Mouse (Mus musculus) lung, postnatal 10 days (tissue): ENCODE measurements around the gene Klrg1.

Source experiments
- DNase-seq: peaks from one replicate; pipeline ENCODE4 v3.0.0; 2021

Klrg1 gene

DNA sequence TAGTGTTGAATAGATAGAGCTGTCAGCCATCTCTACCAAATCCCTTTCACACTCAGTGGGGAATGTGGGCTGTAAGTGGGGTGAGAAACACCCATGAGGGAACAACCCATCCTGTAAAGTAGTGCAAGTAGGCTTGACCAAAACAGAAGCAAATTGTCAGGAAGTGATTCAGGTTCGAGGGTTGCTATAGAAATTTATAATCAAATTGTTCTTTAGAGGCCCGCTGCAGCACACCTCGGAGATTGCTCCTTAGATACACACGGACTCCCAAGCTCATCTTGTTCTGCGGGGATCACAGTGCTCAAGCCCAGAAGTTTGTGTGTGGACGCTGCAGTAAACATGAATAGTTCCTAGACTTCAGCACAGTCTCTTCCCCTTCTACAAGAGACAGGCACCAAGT is at the start of gene Klrg1:
Gene Klrg1 (minus strand): TSS at position 101 of the 400 bp plus-strand sequence.
- DNase-seq, result no peak

DNA sequence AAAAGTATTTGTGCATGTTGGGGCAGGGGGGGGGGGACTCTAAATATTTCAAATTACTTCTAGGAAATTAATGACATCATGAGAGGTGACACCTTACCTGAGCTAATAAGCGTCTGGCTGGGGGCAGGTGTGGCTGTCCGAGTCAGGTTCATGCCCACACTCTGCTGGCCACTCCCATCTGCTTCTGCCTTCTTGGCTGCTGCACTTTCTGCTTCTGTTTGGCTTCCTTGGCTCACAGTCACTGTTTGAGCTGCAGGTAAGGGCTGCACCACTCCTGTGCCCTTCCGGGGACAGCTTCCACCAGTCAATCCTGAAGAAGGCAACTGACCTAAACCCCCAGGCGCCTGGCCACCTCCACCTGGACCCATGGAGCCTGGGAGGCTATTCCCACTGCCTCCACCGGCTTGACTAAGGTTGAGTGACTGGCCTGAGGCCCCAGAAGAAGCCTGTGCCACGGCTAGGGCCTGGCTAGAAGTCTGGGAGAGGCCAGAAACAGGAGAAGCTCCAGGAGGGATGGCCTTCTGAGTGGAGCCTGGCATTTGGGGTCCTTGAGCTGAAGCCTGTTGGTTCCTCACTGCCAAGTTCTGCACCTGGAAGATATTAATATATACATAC is 42.8 kb upstream of the Klrg1 start:
- DNase-seq, result no peak

DNA sequence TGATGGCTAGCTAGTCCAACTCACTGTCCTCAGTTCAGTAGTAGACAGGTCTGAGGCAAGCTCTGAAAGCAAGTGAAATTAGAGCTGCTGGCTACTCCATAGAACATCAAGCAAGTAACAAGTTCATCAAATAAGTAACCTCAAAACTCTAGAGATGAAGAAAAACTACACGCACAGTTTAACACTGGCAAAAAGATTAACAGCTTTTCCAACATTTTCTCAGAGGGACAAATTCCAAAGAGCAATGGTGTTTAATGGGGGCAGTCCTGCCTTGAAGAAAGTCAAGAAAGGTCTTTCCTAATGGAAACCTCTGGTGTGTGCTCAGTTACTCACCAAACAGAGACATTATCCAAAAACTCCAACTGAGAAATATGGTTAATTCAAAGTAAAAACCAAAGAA is 36.0 kb upstream of the Klrg1 start:
- no peak for DNase-seq

DNA sequence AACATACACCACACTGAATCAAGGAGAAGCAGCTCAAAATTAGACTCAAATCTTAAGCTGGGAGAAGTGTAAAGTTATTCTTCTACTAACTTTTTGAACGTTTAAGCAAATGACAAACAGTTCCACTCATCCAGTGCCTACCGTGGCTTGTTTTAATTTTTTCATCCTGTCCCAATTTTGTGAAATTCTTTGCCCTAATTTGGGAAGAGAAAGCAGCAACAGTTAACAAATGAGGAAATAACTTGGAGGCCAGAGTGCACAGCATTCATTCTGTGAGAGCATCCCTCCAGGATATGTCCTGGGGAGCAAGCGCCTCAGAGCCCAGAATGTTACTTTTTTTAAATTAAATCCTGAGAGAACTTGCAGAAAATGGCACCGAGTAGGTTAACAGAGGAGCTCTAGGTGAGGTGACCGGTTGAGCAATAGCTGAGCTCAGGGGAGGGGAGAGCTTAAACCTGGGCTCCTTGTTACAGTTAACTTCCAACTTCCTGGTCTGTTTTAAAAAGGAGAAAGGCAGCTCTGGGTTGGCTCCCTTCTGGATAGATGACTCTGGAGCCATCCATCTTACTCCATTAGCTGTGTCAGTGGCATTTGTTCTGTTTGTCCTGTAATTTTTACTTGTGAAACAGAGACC is 27.6 kb upstream of the Klrg1 start:
- DNase-seq, result no peak

DNA sequence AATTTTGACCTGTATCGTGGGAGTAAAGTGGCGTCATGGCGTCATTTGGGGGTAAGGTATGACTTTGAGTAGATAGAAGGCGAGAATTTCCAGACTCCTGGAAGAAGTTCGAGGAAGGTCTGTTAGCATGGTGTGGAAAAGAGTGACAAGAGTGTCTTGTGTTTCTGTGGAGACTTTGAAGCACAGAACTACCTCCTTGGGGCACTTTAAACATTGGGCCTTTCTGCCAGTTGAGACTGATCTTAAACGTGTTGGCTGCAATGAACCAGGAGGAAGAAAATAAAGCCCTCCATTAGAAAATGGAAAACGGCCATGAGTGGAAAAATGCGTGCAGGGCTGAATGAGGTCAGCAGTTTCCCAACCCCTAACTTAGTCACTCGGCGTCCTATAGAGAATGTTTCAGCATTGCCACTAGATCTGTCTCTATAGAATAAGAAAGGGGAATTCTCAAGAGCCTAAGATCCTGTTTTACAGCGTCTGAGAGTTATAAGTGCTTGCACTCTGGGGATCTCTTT is 26.8 kb upstream of the Klrg1 start:
- no peak for DNase-seq

DNA sequence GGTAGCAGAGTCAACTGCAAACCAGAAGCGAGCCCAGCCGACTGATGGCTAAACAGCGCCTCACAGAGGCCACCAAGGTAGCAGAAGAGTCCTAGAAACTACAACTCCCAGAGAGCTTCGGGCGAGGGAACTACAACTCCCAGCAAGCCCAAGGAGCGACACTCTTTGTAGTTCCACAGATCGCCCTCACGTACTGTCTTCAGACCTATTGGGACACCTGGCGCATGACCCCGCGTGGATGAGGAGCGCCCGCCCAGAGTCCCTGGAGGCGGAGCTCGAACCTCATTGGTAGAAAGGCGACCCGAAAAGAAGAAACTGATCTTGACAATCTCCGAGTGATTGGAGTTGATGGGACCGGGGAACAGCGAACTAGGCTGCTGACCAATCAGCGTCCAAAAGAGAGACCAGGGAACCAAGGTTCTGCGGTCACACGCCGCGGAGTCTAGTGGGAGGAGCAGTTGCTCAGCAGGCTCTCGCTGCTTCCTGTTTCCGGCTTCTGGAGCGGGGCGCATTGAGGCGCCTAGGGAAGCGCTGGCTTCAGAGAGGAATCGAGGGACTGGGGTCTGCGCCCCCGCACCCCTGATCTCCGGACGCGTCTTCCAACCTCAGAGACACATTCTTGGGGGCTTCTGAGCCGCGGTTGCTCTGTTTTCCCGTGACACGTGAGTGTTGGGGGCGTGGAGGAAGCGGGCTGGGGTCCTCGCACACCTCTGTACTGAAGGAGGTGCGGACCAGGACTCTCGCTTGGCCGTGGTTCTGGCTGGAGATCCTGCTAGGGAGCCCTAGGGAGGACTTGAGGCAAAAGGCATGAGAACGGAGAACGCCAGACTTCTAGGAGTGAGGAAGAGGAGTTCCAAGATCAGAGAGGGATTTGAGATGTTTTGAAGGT is 26.1 kb upstream of the Klrg1 start, which contains the start of gene M6pr:
Gene M6pr (plus strand): TSS at position 216 of the 889 bp plus-strand sequence.
- DNase-seq, result peak; percentile 97

DNA sequence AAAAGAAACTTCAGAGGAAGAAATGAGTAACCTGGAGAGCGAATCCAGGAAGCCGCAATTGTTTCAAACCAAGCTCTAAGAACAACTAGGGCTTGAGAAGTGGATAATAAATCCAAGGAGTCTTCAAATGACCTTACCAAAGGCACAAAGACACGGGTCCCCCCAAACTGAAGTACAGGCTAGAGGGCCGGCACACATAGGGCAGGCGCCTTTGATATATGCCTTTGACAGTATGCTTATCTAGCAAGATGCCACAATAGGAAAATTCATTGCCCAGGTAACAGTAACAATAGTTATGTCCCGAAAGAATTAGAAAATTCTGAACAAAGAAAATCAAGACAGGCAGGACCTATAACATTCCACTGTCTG is 25.4 kb upstream of the Klrg1 start:
- DNase-seq, result no peak

DNA sequence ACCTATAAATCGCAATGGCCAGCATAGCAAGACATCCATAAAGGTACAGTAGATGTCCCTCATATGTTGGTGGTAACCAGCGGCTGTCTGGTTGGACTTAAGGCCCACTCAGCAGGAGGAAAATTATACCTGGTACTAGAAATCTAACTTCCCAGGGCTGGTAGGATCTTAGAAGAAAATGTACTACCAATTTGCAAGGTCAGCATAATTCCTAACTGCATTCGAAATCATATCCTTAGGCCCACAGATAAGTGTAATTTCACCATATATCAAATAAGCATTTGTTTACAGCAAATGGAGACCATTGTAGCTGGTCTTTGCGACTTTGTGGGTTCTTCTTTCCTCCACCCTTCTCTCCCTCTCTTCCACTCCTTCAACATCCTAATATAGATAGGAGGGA is 24.0 kb upstream of the Klrg1 start:
- no peak for DNase-seq

DNA sequence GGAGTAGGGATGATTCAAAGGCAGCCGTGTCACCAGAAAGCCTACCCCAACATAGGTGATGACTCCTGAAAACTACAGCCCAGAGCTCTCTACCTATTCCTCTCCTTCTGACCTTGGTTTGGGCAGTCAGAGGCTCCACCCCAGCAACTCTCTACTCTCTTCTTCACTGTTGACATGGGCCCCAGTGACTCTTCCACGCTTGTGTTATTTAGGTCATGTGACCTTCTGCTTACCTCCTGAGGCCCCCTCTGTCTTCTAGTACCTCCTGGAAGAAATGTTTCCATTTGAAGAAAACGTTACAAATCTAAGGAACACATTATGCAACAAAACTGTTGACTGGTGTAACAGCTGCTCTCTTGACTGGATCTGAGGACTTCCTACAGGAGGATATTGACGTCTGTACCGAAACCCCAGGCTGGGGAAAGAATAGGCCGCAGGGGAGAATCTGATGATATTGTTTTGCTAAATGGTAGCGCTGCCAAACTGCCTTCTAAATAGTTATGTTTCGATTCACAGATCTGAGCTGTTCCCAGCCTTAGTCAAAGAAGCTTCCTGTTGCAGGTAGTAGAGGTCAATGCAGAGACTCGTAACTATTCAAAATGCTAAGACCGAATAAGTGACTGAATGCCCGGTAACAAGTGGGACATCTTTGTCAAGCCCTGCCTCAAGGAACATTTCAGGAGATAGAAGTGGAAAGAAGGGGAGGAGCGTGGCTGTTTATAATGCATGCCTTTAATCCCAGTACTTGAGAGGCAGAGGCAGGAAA is 22.3 kb upstream of the Klrg1 start:
- no peak for DNase-seq

DNA sequence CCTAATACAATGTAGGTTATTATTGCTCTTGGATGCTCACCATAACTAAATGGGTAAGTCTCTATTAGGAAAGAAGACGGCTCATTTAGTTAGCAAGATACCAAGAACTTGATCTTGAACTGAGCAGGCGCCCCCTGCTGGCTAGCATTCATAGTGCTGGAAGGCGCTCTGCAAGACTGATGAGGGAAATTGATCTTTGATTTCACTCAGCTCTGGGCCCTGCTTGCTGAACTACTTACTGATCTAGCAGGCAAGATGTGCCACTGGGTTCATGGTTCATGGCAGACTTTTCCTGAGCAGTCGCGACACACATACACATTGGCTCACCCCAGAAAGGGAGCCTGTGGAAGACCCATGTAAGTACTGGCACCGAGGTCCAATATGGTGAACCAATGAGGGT is 21.7 kb upstream of the Klrg1 start:
- peak; percentile 80 for DNase-seq

DNA sequence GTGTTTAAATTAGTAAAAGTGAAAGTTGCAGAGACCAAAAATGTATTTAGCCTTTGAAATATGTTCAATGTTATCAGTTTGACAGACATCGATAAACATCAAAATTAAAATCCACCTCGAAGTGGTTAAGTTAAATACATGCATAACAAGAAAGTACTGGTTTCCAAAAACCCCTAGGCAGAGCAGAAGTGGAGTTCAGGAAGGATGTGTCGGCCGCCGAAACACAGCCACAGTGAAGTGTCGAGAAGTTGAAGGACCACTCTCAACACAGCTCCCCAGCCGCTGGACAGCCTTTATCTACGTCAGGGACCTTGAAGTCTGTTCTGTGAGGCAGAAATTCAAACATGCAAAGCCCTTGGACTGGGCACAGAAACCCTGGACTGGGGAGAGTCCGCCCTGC is 20.8 kb upstream of the Klrg1 start:
- no peak for DNase-seq

DNA sequence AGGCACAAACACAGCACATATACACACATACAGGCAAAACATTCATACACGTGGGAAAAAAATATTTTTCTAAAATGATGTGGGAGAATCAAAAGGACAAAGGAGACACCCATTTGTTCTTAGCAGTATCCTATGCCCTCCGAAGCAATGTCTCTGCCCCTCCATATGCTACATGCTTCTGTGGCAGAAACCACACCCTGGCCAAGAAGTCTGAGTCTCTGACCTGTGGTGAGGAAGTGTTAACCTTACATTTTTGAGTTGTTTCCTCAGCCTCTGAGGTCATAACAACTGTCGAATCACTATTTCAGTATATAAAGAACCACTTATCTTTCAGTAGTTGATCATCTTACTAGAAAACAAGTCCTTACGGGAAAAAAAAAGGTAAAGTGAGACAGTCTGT is 20.0 kb upstream of the Klrg1 start:
- no peak for DNase-seq

DNA sequence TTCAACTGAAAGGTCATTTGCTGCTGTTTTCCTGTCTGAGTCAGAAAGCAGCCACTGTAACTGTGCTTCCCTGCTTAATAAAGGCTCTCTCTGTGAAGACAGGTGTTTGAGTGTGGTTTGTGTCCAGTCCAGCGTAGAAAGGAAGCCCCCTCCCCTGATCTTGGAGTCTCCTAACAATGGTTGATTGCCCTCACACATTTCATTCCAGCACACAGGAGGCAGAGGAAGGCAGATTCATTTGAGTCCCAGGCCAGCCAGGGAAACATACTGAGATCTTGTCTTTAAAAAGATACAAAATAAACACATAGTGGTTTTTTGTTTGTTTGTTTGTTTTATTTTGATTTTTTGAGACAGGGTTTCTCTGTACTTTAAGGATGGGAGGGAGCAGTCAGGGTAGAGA is 19.4 kb upstream of the Klrg1 start:
- DNase-seq, result no peak

DNA sequence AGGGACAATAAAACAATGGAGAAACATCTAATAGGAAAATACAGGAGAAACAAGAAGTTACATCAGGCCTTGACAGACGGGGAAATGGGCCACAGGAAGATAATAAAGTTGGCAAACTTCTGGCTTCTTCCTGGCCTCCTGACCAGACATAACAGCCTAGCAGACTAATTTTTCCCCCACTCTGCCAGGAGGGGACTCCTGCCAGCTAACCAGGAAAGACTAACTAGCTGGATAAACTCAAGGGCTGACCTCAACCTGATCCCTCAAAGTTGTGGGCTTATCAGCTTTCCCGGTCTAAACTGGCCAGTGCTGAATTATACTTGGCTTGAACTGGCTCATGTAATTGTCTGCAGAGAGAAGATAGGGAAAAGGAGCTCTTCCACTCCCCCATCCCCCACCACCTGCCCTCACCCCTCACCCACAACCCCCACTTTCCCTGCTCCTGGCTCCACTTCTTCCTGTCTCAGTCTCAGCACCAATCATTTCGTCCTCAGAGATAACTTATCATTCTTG is 17.0 kb upstream of the Klrg1 start:
- no peak for DNase-seq

DNA sequence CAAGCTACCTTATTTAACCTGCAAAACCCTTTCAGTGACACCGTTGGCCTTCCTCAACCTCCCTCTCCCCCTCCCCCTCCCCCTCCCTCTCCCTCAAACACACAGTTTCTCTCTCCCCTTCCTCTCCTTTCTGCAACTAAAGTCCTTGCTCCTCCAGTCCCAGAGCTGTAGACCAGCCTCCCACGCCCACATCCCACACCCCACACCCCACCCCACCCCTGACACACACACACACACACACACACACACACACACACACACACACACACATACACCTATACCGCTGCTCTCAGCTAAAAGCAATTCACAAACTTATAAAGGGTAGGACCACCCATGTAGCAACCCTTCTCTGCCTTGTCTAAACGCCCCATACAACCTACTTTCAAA is 15.5 kb upstream of the Klrg1 start:
- DNase-seq, result no peak

DNA sequence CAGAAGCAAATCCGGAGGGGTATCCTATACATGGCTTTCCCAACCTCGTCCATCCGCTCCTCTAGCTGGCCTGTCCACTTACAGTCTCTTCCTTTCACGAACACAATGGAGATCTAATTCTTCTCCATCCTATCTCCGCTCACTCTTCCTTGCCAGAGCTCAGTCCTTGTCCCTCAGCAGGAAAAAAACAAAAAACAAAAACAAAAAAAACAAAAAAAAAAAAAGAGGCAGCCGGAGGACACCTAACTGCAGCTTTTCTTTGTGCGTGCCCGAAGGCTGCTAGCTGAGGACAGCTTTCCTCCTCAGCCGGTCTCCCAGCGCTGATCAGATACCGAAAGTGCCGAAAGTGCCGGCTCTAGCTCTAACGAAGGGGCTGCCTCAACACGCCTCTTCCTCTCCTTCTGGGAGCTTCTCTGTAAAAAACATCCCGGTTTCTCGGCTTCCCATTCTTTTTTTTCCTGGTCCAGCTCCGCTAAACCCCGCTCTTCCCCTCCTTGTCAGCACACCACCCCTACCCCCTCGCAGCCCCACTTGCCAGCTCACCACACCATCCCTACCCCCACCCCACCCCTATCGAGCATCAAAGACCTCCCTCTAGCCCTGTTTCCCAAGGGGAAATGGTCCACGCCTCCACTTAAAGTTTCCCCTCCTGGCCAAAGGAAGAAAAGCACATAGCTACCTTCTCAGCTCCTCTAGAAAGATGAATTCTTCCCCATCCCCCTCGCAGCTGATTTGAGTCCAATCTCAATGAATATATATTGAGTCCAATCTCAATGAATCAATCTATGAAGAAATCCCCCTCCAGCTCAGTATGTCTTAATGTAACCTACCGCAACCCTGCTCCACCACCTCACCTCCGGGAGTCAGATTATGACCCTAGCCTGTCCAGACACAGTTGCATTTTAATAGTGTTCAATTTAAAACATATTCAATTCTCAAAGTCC is 14.9 kb upstream of the Klrg1 start:
- peak; percentile 29 for DNase-seq

DNA sequence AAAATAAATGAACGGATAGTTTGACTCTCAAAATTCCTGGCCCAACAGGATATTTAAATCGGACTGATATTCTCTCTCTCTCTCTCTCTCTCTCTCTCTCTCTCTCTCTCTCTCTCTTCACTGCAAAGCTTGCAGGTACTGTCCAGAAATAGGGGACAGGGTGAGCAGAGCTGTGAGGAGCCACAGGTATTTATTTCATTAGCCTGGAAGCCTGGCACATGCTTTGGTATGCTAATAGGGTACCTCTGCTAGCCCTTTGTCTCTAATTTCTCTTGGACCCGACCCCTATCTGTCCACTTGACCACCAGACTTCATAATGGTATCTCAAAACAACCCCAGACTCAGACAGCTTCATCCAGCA is 14.2 kb upstream of the Klrg1 start:
- no peak for DNase-seq

DNA sequence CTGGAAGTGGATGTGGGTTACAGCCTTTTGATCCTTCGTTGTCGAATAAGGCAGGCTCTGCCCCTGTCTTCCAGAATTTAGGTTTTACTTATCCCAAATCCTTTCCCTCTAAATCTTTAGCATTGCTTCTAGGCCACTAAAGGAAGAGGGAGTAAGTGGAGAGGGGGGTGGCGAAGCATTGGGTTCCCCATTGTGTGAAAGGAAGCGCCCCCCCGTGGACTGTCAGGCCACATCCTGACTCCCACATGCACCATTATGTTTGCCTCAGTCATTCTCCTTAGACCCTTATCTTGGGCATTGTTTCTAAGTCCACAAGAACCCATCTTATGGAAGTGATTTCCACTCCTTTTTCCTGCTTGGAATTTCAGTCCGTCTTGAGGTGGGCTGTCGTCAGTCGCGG is 12.6 kb upstream of the Klrg1 start:
- no peak for DNase-seq

DNA sequence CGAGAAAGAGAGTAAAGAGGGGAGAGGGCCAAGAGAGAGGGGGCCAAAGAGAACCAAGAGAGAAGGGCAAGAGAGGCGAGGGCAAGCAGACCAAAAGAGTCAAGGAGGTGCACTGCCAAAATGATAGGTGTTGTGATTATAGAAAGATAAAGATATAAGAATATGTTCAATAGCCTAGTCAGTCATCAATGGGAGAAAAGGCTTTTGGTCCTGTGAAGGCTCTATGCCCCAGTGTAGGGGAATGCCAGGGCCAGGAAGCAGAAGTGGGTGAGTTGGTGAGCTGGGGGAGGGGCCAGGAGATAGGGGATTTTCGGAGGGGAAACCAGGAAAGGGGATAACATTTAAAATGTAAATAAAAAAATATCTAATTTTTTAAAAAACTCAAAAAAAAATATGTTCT is 11.6 kb upstream of the Klrg1 start:
- no peak for DNase-seq

DNA sequence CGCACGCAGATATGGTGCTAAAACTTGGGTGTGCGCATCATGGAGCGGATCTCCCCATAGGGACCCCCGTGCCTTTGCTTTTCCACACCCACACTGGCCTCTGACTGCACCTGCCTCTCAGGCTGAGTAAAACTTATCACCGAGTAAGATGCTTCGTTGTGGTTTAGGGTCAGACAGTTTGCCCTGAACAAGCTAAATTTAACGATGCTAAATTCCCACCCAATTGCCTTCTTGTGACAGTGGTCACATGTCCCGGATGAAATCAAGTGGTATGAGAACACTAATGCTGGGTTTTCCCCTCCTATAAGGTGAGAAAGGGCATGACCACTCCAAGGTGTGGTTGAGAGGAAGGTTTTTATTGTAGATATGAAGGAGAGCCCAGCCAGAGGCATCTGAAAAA is 11.1 kb upstream of the Klrg1 start:
- no peak for DNase-seq

DNA sequence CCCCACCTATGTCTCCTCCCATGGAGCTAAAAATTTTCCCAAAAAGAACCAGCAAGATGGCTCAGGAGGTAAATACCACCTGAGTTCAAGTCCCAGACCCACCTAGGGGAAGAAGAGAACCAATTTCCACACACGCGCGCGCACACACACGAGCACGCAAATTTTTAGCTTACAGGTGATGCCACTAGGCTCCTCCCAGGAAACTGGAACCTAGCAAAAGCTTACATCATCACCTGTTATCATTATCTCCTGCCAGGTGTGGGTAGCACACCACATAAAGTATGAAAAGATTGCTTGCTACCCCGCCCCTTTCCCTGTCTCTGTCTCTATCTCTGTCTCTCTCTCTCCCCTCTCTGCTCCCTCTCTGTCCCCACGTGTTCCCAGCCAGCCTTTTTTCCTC is 10.4 kb upstream of the Klrg1 start:
- DNase-seq, result no peak

DNA sequence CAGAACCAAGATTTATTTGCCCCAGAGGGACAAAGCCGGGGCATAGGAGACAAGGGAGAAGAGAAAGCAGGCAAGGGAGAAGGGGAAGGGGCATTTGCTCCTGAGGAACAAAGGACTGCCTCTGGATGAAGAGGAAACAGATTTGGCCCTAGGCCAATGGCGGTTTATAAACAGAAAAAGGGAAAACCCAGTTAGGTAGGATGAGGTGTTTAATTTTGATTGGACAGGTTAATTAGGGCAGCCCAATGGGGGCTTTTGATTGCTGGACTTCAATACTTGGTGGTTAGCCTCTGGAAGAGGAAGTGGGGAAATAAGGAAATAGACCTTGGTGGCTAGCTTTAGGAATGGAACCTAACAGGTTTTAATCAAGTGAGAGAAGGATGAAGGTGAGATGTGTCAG is 9.5 kb upstream of the Klrg1 start:
- no peak for DNase-seq
